Mouse (Mus musculus) cortical plate, adult 2 months (tissue): ENCODE results near the gene Cmas.

ENCODE experiments used
- CTCF ChIP-seq: fragments of 200-500 bp; IDR thresholded peaks from 2 replicates; pipeline ENCODE4 v1.5.1; 2011; ENCODE audit warnings: mild to moderate bottlenecking, control low read depth, low read length; ENCODE audit not compliant: insufficient read depth; ENCODE audit errors: extremely low read depth
- POLR2A ChIP-seq: fragments of 200-500 bp; IDR thresholded peaks from 2 replicates; pipeline ENCODE4 v1.6.1; 2011; ENCODE audit warnings: mild to moderate bottlenecking, low read length, control low read depth; ENCODE audit not compliant: insufficient read depth; ENCODE audit errors: extremely low read depth

GRCm38 (mm10) chr6:142798837-142799236, 42.4 kb downstream of the Cmas start:
- no peak for TF ChIP-seq CTCF
- TF ChIP-seq POLR2A, result no peak
